Mouse (Mus musculus) embryo, embryonic 11 days (tissue): ENCODE data around the gene Jph3.

Experiments
- DNase-seq: peaks from one replicate; pipeline ENCODE4 v3.0.0-alpha.2; 2015

Gene Jph3

GRCm38 (mm10) chr8:121729323-121729722, at the start of gene Jph3:
Gene Jph3, plus strand, starts transcription at chr8:121729623.
- no peak for DNase-seq

GRCm38 (mm10) chr8:121680896-121681295, 48.5 kb upstream of the Jph3 start:
- no peak for DNase-seq

- no peak for DNase-seq
Observed at GRCm38 (mm10) chr8:121681457-121681856, 48.0 kb upstream of the Jph3 start.

GRCm38 (mm10) chr8:121683083-121683832, 46.2 kb upstream of the Jph3 start:
- no peak for DNase-seq

GRCm38 (mm10) chr8:121685419-121685818, 44.0 kb upstream of the Jph3 start:
- DNase-seq = peak; percentile 68

GRCm38 (mm10) chr8:121687455-121688161, 41.8 kb upstream of the Jph3 start:
- DNase-seq = peak; percentile 67

- no peak for DNase-seq
Observed at GRCm38 (mm10) chr8:121688496-121688895, 40.9 kb upstream of the Jph3 start.

GRCm38 (mm10) chr8:121694453-121694852, 35.0 kb upstream of the Jph3 start:
- DNase-seq = peak; percentile 36

- DNase-seq = no peak
Observed at GRCm38 (mm10) chr8:121695585-121696184, 33.7 kb upstream of the Jph3 start.

- DNase-seq = peak; percentile 59
Observed at GRCm38 (mm10) chr8:121697735-121698614, 31.4 kb upstream of the Jph3 start.

GRCm38 (mm10) chr8:121698615-121699101, 30.8 kb upstream of the Jph3 start:
- DNase-seq = no peak

GRCm38 (mm10) chr8:121699936-121700335, 29.5 kb upstream of the Jph3 start:
- no peak for DNase-seq

- no peak for DNase-seq
Observed at GRCm38 (mm10) chr8:121705174-121705573, 24.2 kb upstream of the Jph3 start.

- DNase-seq = no peak
Observed at GRCm38 (mm10) chr8:121706956-121707355, 22.5 kb upstream of the Jph3 start.

- no peak for DNase-seq
Observed at GRCm38 (mm10) chr8:121708406-121708805, 21.0 kb upstream of the Jph3 start.

GRCm38 (mm10) chr8:121717502-121717901, 11.9 kb upstream of the Jph3 start:
- no peak for DNase-seq

GRCm38 (mm10) chr8:121717982-121718425, 11.4 kb upstream of the Jph3 start:
- DNase-seq = peak; percentile 95

GRCm38 (mm10) chr8:121718925-121719324, 10.5 kb upstream of the Jph3 start:
- no peak for DNase-seq

GRCm38 (mm10) chr8:121721072-121721471, 8.4 kb upstream of the Jph3 start:
- no peak for DNase-seq

- no peak for DNase-seq
Observed at GRCm38 (mm10) chr8:121723846-121724245, 5.6 kb upstream of the Jph3 start.

GRCm38 (mm10) chr8:121727164-121727563, 2.3 kb upstream of the Jph3 start:
- no peak for DNase-seq

GRCm38 (mm10) chr8:121729754-121730153, 331 bp downstream of the Jph3 start:
- DNase-seq = peak; percentile 60

GRCm38 (mm10) chr8:121730170-121730569, 747 bp downstream of the Jph3 start:
- peak; percentile 74 for DNase-seq
